Mouse (Mus musculus) neural tube, embryonic 14.5 days (tissue): ENCODE results near the gene Pdzrn3. TPM values are rescaled to one million over a fixed set of nuclear protein-coding genes. Genes with fewer than 3 reads are reported as not detected.

Experiments
- ATAC-seq: fragments of 200-750 bp; cut with Nextera tagmentation; 2 replicates; pipeline ENCODE4 v1.8.0; 2017; ENCODE audit warnings: low read depth, mild to moderate bottlenecking, moderate TSS enrichment, moderate library complexity
- H3K27ac ChIP-seq: fragments of 300-500 bp; sonication (generic); 2 replicates; pipeline ENCODE4 v1.5.1; 2014; ENCODE audit warnings: low read depth, mild to moderate bottlenecking, control low read depth, low read length, moderate library complexity, mixed read lengths
- H3K27me3 ChIP-seq: fragments of 300-500 bp; sonication (generic); 2 replicates; pipeline ENCODE4 v1.6.1; 2014; ENCODE audit warnings: low read length; ENCODE audit not compliant: control insufficient read depth, insufficient read depth
- H3K36me3 ChIP-seq: fragments of 300-500 bp; sonication (generic); 2 replicates; pipeline ENCODE4 v1.6.1; 2014; ENCODE audit warnings: low read length, mixed read lengths; ENCODE audit not compliant: control insufficient read depth, insufficient read depth
- H3K4me1 ChIP-seq: fragments of 300-500 bp; sonication (generic); 2 replicates; pipeline ENCODE4 v1.6.1; 2014; ENCODE audit warnings: low read length; ENCODE audit not compliant: control insufficient read depth, insufficient read depth
- H3K4me2 ChIP-seq: fragments of 300-500 bp; sonication (generic); 2 replicates; pipeline ENCODE4 v1.6.1; 2014; ENCODE audit warnings: mild to moderate bottlenecking, low read depth, low read length, control low read depth
- H3K4me3 ChIP-seq: fragments of 300-500 bp; sonication (generic); 2 replicates; pipeline ENCODE4 v1.5.1; 2014; ENCODE audit warnings: low read depth, low read length, control low read depth, mixed read lengths
- H3K9ac ChIP-seq: fragments of 300-500 bp; sonication (generic); replicated peaks from 2 replicates; pipeline ENCODE4 v1.6.1; 2014; ENCODE audit warnings: low read depth, mild to moderate bottlenecking, control low read depth, low read length, mixed read lengths
- H3K9me3 ChIP-seq: fragments of 300-500 bp; sonication (generic); 2 replicates; pipeline ENCODE4 v1.6.1; 2016; ENCODE audit warnings: low read length; ENCODE audit not compliant: control insufficient read depth
- WGBS: fragments of 180-500 bp; shearing (Covaris S2); extraction: QIAGEN DNeasy Blood & Tissue Kit; methylation state at CpG from one replicate; pipeline ENCODE4 v1.1.7; 2014; 5-methylcytosine and 5-hydroxymethylcytosine counted together
- polyA plus RNA-seq: library from polyadenylated mRNA; unstranded; fragments of >200 nt; fragmentation: Nextera tagmentation; extraction: Ambion mirVana; gene quantifications from 2 replicates; pipeline ENCODE4 v1.2.1, GENCODE M21; 2014

Gene Pdzrn3
- polyA plus RNA-seq, 1 experiment from 2014 or later = 28.4 TPM

GRCm38 (mm10) chr6:101392801-101393117 lies 15.1 kb upstream of the Pdzrn3 start:
- Histone ChIP-seq H3K4me3 (no peak overlapping the region), H3K27ac (no peak overlapping the region), H3K36me3 (no peaks in the 10 kb centered on the region), H3K9me3 (peaks cover 3% of the 10 kb centered on the region; the same call in 1 of the 2 replicates), H3K4me1 (no peaks in the 10 kb centered on the region), H3K9ac (no peak overlapping the region), H3K27me3 (no peaks in the 10 kb centered on the region), H3K4me2 (no peak overlapping the region)
- WGBS = 67% methylated on average over 2 of the region's 2 CpGs
- ATAC-seq = no peak

DNA sequence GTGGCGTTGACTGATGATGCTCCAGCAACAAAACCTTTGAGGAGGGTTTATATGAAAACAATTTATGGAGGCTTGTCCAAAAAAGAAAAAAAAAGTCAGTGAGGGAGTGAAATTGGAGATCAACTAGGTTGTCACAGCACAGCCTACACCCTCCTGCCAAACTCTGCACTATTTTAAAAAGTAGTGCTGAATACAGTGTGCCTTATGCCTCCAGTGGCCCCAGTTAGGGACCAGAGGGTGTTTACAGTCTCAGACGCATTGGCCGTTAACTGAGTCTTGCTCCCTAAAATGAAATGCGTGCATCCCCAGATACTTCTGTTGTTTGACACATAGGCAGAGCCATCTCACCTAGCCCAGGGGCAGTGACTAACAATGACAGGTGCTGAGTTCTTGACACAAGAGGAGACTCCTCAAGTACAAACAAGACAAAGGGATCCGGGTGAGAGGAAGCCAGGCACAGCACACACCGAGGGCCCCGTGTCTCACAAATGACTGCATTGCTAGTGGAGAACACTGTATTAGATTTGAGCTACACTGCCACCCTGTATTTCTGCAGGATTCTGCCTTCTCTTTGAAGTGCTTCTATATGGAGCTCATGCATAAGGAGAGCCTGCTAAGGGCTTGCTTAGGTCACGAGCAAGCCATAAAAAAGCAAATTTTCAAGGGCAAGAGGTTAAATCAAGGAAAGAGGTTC lies 14.6 kb upstream of the Pdzrn3 start:
- 75% methylated on average over 8 of the region's 8 CpGs for WGBS
- H3K9me3 ChIP-seq = peaks cover 3% of the 10 kb centered on the region; the same call in 1 of the 2 replicates

DNA sequence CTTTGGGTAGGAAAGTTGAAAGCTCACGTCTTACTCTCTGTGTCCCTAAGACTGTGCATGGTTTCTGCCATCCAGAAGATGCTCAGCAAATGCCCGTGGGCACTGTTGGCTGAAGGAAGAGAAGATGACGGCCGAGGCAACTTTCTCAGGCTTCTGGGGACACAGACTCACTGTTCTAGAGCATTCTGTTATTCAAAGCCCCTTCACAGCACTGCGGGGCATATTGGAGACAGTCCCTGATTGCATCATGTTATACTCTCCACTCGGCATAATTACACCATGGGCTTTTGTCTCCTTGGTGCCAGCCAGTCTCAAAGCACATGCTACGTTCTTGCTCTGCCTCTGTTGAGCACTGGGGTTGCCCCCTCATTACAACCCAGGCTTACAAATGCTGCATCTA lies 7.8 kb upstream of the Pdzrn3 start:
- peak; percentile 85; the same call in 1 of the 2 replicates for ATAC-seq

More for the DNA sequence above, 14.6 kb upstream of the Pdzrn3 start:
- no peak for ATAC-seq
- no peak overlapping the region for H3K4me3 ChIP-seq
- no peaks in the 10 kb centered on the region for H3K36me3 ChIP-seq
- no peaks in the 10 kb centered on the region for H3K4me1 ChIP-seq
- no peak overlapping the region for H3K9ac ChIP-seq
- H3K27me3 ChIP-seq = no peaks in the 10 kb centered on the region
- no peak overlapping the region for H3K4me2 ChIP-seq
- no peak overlapping the region for H3K27ac ChIP-seq

GRCm38 (mm10) chr6:101384958-101385357 lies 7.3 kb upstream of the Pdzrn3 start:
- no peaks in the 10 kb centered on the region for H3K27me3 ChIP-seq
- H3K27ac ChIP-seq = peak overlapping the region; percentile 2; the same call in 1 of the 2 replicates
- 48% methylated on average over 7 of the region's 7 CpGs for WGBS
- peaks cover 3% of the 10 kb centered on the region; the same call in 1 of the 2 replicates for H3K4me1 ChIP-seq
- H3K9ac ChIP-seq = no peak overlapping the region
- H3K36me3 ChIP-seq = no peaks in the 10 kb centered on the region
- ATAC-seq = peak; percentile 68; the same call in 1 of the 2 replicates
- no peak overlapping the region for H3K4me2 ChIP-seq
- peaks cover 3% of the 10 kb centered on the region; the same call in 1 of the 2 replicates for H3K9me3 ChIP-seq
- H3K4me3 ChIP-seq = no peak overlapping the region

More for the DNA sequence above, 7.8 kb upstream of the Pdzrn3 start:
- peak overlapping the region; percentile 2; the same call in 1 of the 2 replicates for H3K27ac ChIP-seq
- H3K4me1 ChIP-seq = peaks cover 3% of the 10 kb centered on the region; the same call in 1 of the 2 replicates
- 58% methylated on average over 7 of the region's 7 CpGs for WGBS
- H3K36me3 ChIP-seq = no peaks in the 10 kb centered on the region
- H3K4me2 ChIP-seq = no peak overlapping the region
- peaks cover 3% of the 10 kb centered on the region; the same call in 1 of the 2 replicates for H3K9me3 ChIP-seq
- H3K27me3 ChIP-seq = no peaks in the 10 kb centered on the region
- H3K4me3 ChIP-seq = no peak overlapping the region
- no peak overlapping the region for H3K9ac ChIP-seq

GRCm38 (mm10) chr6:101384476-101384875 lies 6.8 kb upstream of the Pdzrn3 start:
- Histone ChIP-seq H3K4me2 (no peak overlapping the region), H3K4me3 (no peak overlapping the region), H3K27me3 (no peaks in the 10 kb centered on the region), H3K4me1 (peaks cover 3% of the 10 kb centered on the region; the same call in 1 of the 2 replicates), H3K36me3 (no peaks in the 10 kb centered on the region), H3K9me3 (peaks cover 3% of the 10 kb centered on the region; the same call in 1 of the 2 replicates), H3K27ac (no peak overlapping the region; the same call in 1 of the 2 replicates), H3K9ac (no peak overlapping the region)
- 65% methylated on average over 6 of the region's 6 CpGs for WGBS
- ATAC-seq = no peak

DNA sequence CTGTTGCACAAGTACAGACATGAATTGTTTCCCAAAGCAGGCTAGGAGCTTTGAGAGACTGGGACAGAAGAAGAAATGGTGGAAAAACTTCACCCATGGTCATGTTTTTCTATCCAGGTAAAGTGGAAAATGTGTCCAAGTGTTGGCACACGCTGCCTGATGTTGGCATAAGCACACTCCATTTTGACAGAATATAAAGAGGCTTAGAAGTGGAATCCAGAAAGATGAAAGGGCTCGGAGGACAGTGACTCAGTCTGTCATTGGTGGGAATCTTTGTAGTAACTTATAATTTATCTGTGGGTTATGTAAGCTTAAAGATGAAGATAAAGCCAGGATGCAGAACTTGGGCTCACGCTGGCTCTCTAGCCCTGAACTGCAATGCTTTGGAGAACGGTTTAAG lies 5.2 kb upstream of the Pdzrn3 start:
- Histone ChIP-seq H3K27me3 (no peaks in the 10 kb centered on the region), H3K36me3 (no peaks in the 10 kb centered on the region), H3K4me2 (no peak overlapping the region), H3K4me3 (no peak overlapping the region), H3K9me3 (no peaks in the 10 kb centered on the region), H3K9ac (no peak overlapping the region), H3K27ac (no peak overlapping the region), H3K4me1 (peaks cover 3% of the 10 kb centered on the region; the same call in 1 of the 2 replicates)
- no peak for ATAC-seq
- WGBS = 86% methylated on average over 4 of the region's 4 CpGs

- no peak overlapping the region for H3K4me3 ChIP-seq
These were observed 1.8 kb upstream of the Pdzrn3 start for GRCm38 (mm10) chr6:101379546-101379945.

GRCm38 (mm10) chr6:101377935-101378609 lies 375 bp upstream of the Pdzrn3 start:
- H3K4me3 ChIP-seq = peak overlapping the region; percentile 50
- peak overlapping the region; percentile 54 for H3K9ac ChIP-seq
- H3K27me3 ChIP-seq = no peaks in the 10 kb centered on the region
- no peaks in the 10 kb centered on the region for H3K9me3 ChIP-seq
- H3K36me3 ChIP-seq = no peaks in the 10 kb centered on the region
- WGBS = under 1% methylated on average over 29 of the region's 29 CpGs
- peak overlapping the region; percentile 98 for H3K4me2 ChIP-seq
- peak overlapping the region; percentile 39; the same call in 1 of the 2 replicates for H3K27ac ChIP-seq
- H3K4me1 ChIP-seq = peaks cover 8% of the 10 kb centered on the region
- peak; percentile 84 for ATAC-seq

More at GRCm38 (mm10) chr6:101379546-101379945, 1.8 kb upstream of the Pdzrn3 start:
- H3K9ac ChIP-seq = no peak overlapping the region
- no peaks in the 10 kb centered on the region for H3K36me3 ChIP-seq
- ATAC-seq = no peak
- no peaks in the 10 kb centered on the region for H3K27me3 ChIP-seq
- no peaks in the 10 kb centered on the region for H3K9me3 ChIP-seq
- no peak overlapping the region for H3K4me2 ChIP-seq
- H3K27ac ChIP-seq = no peak overlapping the region
- peaks cover 8% of the 10 kb centered on the region for H3K4me1 ChIP-seq
- WGBS = 48% methylated on average over 3 of the region's 3 CpGs
